Mouse (Mus musculus): Measurements from ENCODE around the gene Gm5148.

Gene Gm5148

DNA sequence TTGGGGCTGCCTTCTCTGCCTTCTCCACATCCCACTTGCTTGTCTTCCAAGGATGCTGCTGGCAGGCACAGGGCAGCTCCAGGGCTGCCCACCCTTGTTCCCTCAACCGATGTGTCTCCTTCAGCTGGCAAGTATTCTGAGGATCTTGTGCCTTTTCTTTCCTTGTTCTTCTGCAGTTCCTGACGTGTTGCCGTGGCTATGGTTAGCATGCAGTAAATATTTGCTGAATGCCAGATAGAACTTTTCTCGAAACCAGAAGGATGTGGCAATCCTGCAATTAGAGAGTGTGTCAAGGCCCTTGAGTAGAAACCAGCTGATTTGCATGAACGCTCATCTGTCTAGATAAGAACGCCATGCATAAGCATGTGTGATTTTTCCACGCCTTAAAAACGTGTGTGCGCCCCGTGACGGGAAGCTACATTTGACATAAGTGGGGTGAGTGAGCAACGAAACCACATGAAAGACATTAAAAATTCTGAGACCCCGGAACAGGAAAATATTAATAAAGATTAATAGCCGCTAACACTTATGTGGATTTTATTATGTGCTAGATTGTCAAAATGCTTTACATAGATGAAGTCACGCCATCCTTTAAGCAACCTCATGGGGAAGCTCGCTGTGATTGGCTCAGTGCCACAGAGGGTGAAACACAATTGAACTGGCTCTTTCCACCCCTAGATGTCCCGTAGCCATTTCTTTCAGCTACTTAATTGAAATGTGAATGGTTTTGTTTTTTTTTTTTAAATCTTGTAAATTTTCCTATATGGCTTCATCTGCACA, 14.1 kb upstream of the Gm5148 start:
- DNase-seq (ENCODE audit: inconsistent age in 2 of 2, low spot score in 1 of 2), result no peak

- DNase-seq (ENCODE audit: inconsistent age in 2 of 2, low spot score in 1 of 2), result peak; percentile 80 to 81
Observed at GRCm38 (mm10) chr3:37737407-37737806, 13.1 kb upstream of the Gm5148 start.

GRCm38 (mm10) chr3:37735166-37735565, 10.9 kb upstream of the Gm5148 start:
- DNase-seq (ENCODE audit: inconsistent age in 2 of 2, low spot score in 1 of 2), result no peak

GRCm38 (mm10) chr3:37729142-37729541, 4.9 kb upstream of the Gm5148 start:
- peak; percentile 82 to 88 for DNase-seq (ENCODE audit: inconsistent age in 2 of 2, low spot score in 1 of 2)

DNA sequence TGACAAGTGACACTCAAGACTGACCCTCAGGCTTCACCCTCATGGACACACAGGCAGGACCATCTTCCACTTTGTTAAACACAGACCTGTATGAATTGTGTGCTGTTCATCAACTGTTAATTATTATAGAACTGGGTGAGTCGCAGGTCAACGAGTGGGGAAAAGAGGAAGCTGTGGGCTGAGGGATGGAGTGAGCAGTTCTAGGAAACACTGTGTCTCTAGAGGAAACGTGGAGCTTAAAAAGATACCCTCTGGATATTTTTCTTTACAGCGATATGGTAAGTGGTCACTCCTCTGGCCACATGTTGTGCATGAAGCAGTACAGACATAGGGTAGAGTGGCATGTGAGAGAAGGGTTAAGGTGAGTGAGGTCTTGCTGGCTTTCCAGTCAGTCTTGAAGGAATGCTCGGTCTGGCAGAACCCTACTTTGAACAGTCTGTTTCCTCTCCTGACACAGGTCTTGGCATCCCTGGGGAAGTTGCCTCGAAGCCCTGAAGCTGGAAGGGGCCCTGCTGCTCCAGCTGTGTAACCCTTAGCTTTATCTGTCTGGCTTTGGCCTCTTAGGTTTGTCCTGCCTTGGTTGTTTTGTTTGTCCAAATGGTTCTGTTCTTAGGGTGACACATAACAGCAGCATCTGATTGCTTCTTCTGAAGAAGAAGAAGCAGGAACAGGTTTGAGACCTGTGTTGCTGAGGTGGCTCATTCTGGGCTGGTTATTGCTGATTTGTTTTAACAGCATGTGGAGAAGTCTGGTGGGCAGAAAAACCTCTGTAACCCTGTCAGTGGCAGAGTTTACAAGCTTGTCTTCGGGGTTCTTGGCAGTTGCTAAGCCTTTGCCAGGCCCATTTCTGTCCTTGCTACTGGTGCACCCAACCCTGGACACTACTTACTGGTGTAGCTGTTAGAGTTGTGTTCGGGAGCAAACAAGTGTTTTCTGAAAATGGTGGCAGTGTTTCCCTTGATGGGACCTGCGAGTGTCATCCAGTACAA, 4.1 kb upstream of the Gm5148 start:
- DNase-seq (ENCODE audit: inconsistent age in 2 of 2, low spot score in 1 of 2), result no peak

- DNase-seq (ENCODE audit: inconsistent age in 2 of 2, low spot score in 1 of 2), result no peak
Observed at GRCm38 (mm10) chr3:37727392-37727791, 3.1 kb upstream of the Gm5148 start.

GRCm38 (mm10) chr3:37726501-37727140, 2.3 kb upstream of the Gm5148 start:
- peak; percentile 73 to 87 for DNase-seq (ENCODE audit: inconsistent age in 2 of 2, low spot score in 1 of 2)

GRCm38 (mm10) chr3:37724946-37725735, 851 bp upstream of the Gm5148 start:
- peak; percentile 59 to 71 for DNase-seq (ENCODE audit: inconsistent age in 2 of 2, low spot score in 1 of 2)

DNA sequence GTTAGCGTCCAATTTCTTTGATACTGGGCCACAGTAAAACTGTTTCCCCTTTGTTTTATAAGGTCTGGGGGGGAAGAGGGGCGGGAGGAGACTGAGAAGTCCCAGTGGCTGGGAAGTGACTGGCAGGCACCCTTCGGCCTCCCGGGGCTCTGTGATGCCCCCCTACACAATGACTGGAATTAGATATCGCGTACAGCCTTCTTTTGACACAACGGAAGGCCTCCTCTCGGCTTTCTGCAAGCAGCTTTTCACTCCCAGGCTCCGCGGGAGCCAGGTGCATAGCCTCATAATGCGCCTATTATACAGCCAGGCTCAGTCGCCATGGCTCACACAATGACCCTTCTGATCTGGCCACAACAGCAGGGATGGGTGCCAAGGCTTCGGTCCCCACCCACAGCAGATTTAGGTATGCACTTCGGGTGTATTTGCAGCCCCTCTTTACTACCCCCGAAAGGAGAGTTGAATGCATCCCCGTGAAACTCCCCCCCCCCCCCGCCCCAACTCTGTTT, 574 bp downstream of the Gm5148 start:
- DNase-seq (ENCODE audit: inconsistent age in 2 of 2, low spot score in 1 of 2), result peak; percentile 32 to 48

DNA sequence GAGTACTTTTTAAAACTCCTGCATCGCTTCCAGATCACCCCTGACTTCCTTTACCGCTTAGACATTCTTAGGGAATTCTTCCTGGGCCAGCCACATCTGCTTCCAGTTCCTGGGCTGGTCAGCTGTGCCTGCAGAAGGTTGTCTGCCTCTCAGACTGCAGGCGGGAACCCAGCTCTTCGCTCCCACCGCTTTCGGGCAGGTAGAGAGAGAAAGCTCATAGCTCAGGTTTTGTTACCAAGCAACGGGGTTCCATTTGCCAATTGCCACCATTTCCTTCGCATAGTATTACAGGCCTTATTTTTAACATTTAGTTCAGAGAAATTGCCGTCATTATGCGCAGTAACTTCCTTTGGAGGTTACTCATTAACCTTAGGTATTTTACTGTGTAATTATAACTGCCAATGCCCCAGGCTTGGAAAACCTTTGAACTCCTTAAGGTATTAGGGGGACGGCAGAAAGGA, 1.2 kb downstream of the Gm5148 start:
- no peak for DNase-seq (ENCODE audit: inconsistent age in 2 of 2, low spot score in 1 of 2)

GRCm38 (mm10) chr3:37722487-37723060, 1.7 kb downstream of the Gm5148 start:
- no peak for DNase-seq (ENCODE audit: inconsistent age in 2 of 2, low spot score in 1 of 2)

DNA sequence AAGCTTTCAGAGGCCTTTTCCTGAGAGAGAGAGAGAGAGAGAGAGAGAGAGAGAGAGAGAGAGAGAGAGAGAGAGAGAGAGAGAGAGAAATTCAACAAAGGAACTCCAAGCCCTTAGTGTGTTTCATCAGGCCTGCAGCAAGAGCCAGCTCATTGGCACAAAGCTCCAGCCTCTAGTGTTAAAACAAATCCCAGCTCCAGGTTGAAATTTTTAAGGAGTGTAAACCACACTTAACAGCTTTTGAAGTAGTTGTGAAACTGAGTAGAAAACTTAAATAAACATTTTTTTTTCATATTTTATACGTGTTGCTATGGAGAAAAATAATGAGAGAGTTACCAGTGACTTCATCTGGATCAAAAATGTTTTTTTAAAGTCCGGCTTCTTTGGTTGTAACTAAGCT, 7.3 kb downstream of the Gm5148 start:
- DNase-seq (ENCODE audit: inconsistent age in 2 of 2, low spot score in 1 of 2), result no peak

DNA sequence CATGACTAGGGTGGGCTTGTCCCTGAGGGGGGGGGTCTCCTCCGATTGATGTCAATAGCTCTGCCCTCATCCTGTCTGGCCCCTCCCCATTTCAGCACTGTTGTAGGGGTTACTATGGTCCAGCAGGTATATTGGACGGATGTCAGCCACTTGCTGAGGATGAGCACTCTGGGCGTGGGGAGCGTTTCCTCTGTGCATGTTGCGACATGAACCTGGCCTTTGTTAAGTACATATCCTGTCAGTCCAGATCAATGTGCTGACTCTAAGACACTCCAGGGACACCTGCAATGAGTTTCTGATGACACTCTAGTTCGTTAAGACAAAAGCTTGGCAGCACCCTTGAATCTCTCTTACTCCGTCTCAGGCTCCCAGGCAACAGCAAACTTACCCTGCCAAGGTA, 8.6 kb downstream of the Gm5148 start:
- no peak for DNase-seq (ENCODE audit: inconsistent age in 2 of 2, low spot score in 1 of 2)

- peak; percentile 47 to 64 for DNase-seq (ENCODE audit: inconsistent age in 2 of 2, low spot score in 1 of 2)
Observed at GRCm38 (mm10) chr3:37712501-37712900, 11.8 kb downstream of the Gm5148 start.

DNA sequence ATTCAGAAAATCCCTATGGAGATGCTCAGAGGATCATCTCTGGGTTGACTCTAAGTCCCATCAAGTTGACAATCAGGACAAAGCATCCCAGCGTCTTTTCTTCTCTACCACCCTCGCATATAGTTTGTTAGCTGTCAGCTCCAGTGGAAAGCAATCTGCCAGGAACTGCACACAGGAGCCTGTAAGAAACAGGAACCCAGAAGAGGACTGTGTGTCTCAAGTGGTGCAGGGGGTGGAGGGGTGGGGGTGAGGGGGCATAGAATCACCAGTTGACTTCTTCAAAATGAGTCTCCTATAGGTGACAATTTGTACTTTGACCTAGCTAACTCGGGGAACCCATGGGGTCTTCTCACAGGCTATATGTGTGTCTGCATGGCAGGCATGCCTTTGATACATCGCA, 12.7 kb downstream of the Gm5148 start:
- no peak for DNase-seq (ENCODE audit: inconsistent age in 2 of 2, low spot score in 1 of 2)

DNA sequence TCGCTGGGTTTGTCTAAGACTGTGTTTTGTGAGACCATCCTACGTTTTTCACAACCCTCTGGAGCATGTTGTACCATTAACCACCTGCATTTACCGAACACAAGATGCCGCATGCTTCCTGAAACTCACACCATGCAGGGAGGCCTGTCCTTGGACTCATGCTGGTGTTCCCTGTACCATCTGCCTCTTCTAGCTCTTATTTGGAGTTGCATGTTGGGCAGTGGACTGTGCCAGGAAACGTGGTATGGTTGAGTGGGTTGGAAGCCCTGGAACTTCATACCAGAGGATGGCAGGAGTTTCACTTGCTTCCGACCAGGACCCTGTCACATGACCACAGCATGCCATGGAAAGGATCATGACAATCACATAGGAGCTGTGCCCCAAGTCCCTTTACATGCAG, 16.5 kb downstream of the Gm5148 start:
- no peak for DNase-seq (ENCODE audit: inconsistent age in 2 of 2, low spot score in 1 of 2)

- no peak for DNase-seq (ENCODE audit: inconsistent age in 2 of 2, low spot score in 1 of 2)
Observed at GRCm38 (mm10) chr3:37706439-37706838, 17.9 kb downstream of the Gm5148 start.

DNA sequence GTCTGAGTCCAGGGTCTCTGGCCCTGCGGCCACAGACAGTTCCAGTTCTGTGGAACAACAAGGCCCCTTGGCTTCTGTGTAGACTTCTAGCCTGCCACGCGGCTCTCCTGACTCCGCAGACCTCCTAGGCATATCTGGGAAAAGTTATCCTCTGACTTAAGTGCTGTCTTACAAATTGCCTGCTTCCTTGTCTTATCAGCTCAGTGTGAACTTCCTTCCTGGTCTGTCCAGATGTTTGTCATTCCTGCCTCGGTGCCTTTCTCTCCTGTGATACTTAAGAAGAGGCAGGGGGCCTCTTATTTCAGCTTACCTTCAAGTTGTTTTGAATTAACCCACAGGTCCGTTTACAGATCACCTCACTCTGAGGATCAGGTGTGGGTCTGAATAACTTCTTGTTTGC, 18.9 kb downstream of the Gm5148 start:
- DNase-seq (ENCODE audit: inconsistent age in 2 of 2, low spot score in 1 of 2), result no peak

DNA sequence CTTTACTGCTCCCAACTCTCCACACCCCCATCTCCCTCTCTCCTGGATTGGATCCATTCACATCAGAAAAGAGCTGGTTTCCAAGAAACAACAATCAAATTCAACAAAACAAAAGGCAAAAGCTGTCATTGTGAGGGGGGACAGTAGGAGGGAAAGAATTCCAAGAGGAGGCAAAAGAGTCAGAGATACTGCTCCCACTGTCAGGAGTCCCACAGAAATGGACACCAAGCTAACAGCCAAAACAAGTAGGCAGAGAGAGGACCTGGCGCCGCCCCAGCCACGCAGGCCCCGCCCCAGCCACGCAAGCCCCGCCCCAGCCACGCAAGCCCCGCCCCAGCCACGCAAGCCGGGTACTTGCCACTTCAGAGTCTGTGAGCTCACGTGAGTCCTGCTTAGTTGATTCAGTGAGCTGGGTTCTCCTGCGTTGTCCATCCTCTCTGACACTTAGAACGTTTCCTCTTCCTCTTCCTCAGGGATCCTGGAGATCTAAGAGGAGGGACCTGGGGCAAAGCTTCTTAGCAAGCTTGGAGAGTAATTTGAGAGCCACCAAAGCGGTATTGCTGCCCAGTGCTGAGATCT, 19.5 kb downstream of the Gm5148 start:
- peak in 1 of 2 experiments; percentile 35 for DNase-seq (ENCODE audit: inconsistent age in 2 of 2, low spot score in 1 of 2)

DNA sequence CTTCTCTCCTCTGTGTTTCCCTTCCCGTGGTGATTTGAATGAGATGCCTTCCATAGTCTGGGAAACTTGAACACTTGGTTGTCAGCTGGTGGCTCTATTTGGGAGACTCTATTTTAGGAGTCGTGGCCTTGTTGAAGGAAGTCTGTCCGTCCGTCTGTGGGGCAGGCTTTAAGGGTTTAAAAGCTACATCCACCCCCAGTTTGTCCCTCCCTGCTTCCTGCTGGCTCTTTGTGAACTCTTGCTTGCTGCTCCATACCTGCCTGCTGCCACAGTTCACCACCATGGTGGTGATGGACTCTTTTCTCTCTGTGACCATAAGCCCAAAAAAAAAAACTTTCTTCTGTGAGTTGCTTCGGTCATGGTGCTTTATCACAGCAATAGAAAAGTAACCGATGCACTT, 21.2 kb downstream of the Gm5148 start:
- no peak for DNase-seq (ENCODE audit: inconsistent age in 2 of 2, low spot score in 1 of 2)

All from adrenal gland, adult (tissue).